Mouse (Mus musculus): ENCODE data around the gene Klhdc10. TPM values are rescaled to one million over a fixed set of nuclear protein-coding genes. Genes with fewer than 3 reads are reported as not detected.
"Not testable (repeated sequence)": the region's sequence is repeated elsewhere in the genome, so short reads cannot be mapped to it uniquely, and the experiment has no call there.

Klhdc10 gene
- polyA plus RNA-seq, 1 experiment from 2014 or later = 26.9 TPM

DNA sequence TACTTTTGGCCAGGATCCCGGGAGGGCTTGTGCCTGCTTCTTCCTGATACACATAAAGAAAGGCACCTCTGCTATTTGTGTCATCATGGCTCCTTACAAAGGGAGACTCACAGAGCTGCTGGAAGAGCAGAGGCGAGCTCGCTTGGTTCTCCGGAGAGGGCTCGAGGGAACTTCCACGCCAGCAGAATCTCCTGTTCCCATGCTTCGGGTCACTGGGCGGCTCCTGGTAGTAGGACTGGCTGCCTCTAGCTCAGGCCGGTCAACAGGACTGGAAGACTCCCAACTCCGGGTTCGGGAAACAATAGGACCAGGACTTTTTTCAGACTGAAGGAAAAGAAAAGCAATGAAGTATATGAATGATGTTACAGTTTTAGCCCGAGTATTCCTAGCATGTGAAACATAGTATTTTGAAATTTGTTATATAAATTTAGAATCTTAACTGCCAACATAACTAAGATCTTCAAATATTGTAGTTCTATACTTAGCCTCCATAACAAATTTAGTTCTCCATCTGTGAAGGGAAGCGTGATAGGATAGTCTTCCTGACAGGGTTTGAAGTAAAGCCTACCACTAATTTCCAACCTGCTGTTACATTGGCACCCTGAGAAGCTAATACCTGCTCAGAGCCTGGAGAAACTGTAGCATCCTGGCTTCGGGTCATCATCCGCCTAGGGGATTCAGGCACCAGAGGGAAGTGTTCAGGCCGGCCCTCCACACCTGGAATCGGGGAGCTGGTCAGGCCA, 28.9 kb upstream of the Klhdc10 start:
- no peak overlapping the region for H3K27ac ChIP-seq
- ATAC-seq = no peak
- no peak overlapping the region for H3K4me3 ChIP-seq
- H3K36me3 ChIP-seq (ENCODE audit: poor library complexity, severe bottlenecking) = peaks cover 94% of the 10 kb centered on the region
- no peaks in the 10 kb centered on the region for H3K9me3 ChIP-seq (replicated peaks)
- H3K9ac ChIP-seq = no peak overlapping the region
- 93% methylated on average over 17 of the region's 17 CpGs for WGBS
- no peak overlapping the region for H3K4me2 ChIP-seq
- peaks cover 10% of the 10 kb centered on the region for H3K4me1 ChIP-seq
- H3K27me3 ChIP-seq = no peaks in the 10 kb centered on the region

GRCm38 (mm10) chr6:30374731-30375510, 26.7 kb upstream of the Klhdc10 start:
- Histone ChIP-seq H3K9ac (no peak overlapping the region), H3K27ac (no peak overlapping the region), H3K27me3 (no peaks in the 10 kb centered on the region), H3K36me3 (ENCODE audit: poor library complexity, severe bottlenecking) (peaks cover 89% of the 10 kb centered on the region), H3K4me2 (no peak overlapping the region), H3K4me1 (peaks cover 10% of the 10 kb centered on the region), H3K4me3 (no peak overlapping the region), H3K9me3 (replicated peaks) (no peaks in the 10 kb centered on the region)
- no peak for ATAC-seq
- 87% methylated on average over 16 of the region's 16 CpGs for WGBS

- Histone ChIP-seq H3K27me3 (no peaks in the 10 kb centered on the region), H3K36me3 (ENCODE audit: poor library complexity, severe bottlenecking) (peaks cover 89% of the 10 kb centered on the region), H3K9ac (no peak overlapping the region), H3K4me3 (no peak overlapping the region), H3K27ac (no peak overlapping the region), H3K4me1 (peaks cover 10% of the 10 kb centered on the region), H3K9me3 (replicated peaks) (no peaks in the 10 kb centered on the region), H3K4me2 (no peak overlapping the region)
- WGBS = 97% methylated on average over 1 of the region's 1 CpGs
- ATAC-seq = no peak
Measured at GRCm38 (mm10) chr6:30375791-30376190, 25.9 kb upstream of the Klhdc10 start.

- peaks cover 87% of the 10 kb centered on the region for H3K36me3 ChIP-seq (ENCODE audit: poor library complexity, severe bottlenecking)
- 67% methylated on average over 3 of the region's 3 CpGs for WGBS
- no peak overlapping the region for H3K4me3 ChIP-seq
- no peak overlapping the region for H3K27ac ChIP-seq
- no peak overlapping the region for H3K4me2 ChIP-seq
- no peaks in the 10 kb centered on the region for H3K27me3 ChIP-seq
- H3K9ac ChIP-seq = no peak overlapping the region
- H3K4me1 ChIP-seq = no peaks in the 10 kb centered on the region
- H3K9me3 ChIP-seq (replicated peaks) = no peaks in the 10 kb centered on the region
- ATAC-seq = no peak
Measured at GRCm38 (mm10) chr6:30381116-30381515, 20.6 kb upstream of the Klhdc10 start.

GRCm38 (mm10) chr6:30390271-30390670, 11.4 kb upstream of the Klhdc10 start:
- peak overlapping the region; percentile 81 for H3K4me3 ChIP-seq
- H3K4me1 ChIP-seq; H3K9me3 ChIP-seq (replicated peaks); H3K27me3 ChIP-seq; H3K27ac ChIP-seq: not testable (repeated sequence)
- H3K9ac ChIP-seq = peak overlapping the region; percentile 78
- WGBS = 33% methylated on average over 4 of the region's 4 CpGs
- peak; percentile 3; the same call in 1 of the 2 replicates for ATAC-seq
- peaks cover 23% of the 10 kb centered on the region for H3K36me3 ChIP-seq (ENCODE audit: poor library complexity, severe bottlenecking)
- H3K4me2 ChIP-seq = peak overlapping the region; percentile 57

DNA sequence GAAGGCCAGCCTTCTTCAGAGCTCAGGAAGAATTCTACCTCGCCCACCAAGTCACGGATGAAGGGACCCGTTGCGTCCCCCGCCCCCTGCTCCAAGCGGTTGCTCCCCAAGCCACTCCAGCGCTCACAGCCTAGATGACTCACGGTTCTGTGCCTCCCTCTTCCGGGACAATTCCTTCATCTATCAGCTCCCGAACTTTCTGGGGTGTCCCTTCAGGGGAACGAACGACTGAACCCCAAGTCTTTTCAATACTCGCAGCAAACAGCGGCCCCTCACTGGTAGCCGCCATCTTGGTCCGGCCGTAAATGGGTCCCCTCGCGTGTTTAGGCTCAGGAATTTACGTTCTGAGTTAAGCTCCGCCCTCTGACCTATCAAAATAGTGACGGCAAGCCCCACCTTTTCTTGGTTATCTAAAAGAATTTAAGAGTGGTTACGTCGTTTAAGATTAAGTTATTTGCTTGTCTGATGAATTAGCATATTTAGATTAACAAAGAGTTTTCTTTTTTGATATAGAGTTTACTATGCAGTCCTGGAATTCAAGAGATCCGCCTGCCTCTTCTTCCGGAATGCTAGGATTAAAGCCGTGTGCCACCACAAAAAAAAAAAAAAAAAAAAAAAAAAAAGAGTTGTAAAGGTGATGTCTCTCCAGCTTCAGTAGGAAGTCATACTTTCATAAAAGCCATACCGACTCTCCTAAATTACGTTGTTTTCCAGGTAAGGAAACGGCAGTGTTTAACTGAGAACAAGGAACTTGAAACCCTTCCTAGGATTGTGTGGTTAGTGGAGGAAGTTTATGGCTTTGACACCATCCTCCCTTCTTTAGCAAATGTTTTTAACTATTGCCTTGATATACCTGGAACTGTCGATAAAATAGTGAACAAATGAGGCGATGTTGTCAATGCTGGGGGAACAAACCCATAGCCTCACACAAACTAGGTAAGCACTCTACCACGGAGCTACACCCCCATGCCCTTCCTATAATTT, 10.7 kb upstream of the Klhdc10 start, which contains the start of gene Zc3hc1:
Zc3hc1 (minus strand) TSS at position 315 of the 984 bp plus-strand sequence.
- Histone ChIP-seq H3K27me3 (no peaks in the 10 kb centered on the region), H3K36me3 (ENCODE audit: poor library complexity, severe bottlenecking) (peaks cover 16% of the 10 kb centered on the region), H3K4me1 (peaks cover 6% of the 10 kb centered on the region; the same call in 1 of the 2 replicates), H3K9ac (peak within 1 kb of the TSS; percentile 78), H3K9me3 (replicated peaks) (no peaks in the 10 kb centered on the region), H3K27ac (peak within 1 kb of the TSS; percentile 51; the same call in 1 of the 2 replicates), H3K4me3 (peak within 1 kb of the TSS; percentile 81), H3K4me2 (peak within 1 kb of the TSS; percentile 57)
- peak; percentile 89 for ATAC-seq
- 18% methylated on average over 33 of the region's 33 CpGs for WGBS

- ATAC-seq = no peak
- Histone ChIP-seq H3K9ac (no peak overlapping the region), H3K27ac (no peak overlapping the region), H3K9me3 (replicated peaks) (no peaks in the 10 kb centered on the region), H3K4me1 (peaks cover 6% of the 10 kb centered on the region; the same call in 1 of the 2 replicates), H3K27me3 (no peaks in the 10 kb centered on the region), H3K4me3 (no peak overlapping the region), H3K36me3 (ENCODE audit: poor library complexity, severe bottlenecking) (peaks cover 6% of the 10 kb centered on the region), H3K4me2 (no peak overlapping the region)
- WGBS = 89% methylated on average over 7 of the region's 7 CpGs
Measured at GRCm38 (mm10) chr6:30391996-30392395, 9.7 kb upstream of the Klhdc10 start.

GRCm38 (mm10) chr6:30400146-30400545, 1.5 kb upstream of the Klhdc10 start:
- H3K9me3 ChIP-seq (replicated peaks) = no peaks in the 10 kb centered on the region
- peak overlapping the region; percentile 55; the same call in 1 of the 2 replicates for H3K4me2 ChIP-seq
- H3K4me3 ChIP-seq = no peak overlapping the region
- ATAC-seq = no peak
- H3K4me1 ChIP-seq = peaks cover 22% of the 10 kb centered on the region; the same call in 1 of the 2 replicates
- H3K9ac ChIP-seq = no peak overlapping the region
- H3K27me3 ChIP-seq = no peaks in the 10 kb centered on the region
- H3K27ac ChIP-seq = peak overlapping the region; percentile 98
- H3K36me3 ChIP-seq (ENCODE audit: poor library complexity, severe bottlenecking) = no peaks in the 10 kb centered on the region
- 85% methylated on average over 5 of the region's 5 CpGs for WGBS

DNA sequence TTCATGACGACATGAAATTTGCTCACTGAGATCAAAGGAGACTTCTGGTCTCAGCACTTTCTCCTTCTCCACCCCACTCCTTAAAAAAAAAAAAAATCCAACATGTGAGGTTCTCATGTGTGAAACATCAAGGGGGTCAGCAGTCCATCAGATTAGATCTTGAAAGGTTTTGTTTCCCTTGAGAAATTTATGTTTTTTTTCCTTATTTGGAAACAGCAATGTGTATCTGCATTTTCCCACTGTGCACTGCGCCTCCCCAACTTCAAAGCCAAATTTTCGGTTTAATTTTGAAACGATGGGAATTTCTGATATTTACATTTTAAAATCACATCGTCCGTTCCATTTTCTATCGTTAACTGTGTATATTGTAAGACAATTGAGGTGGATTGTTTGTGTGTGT, 952 bp upstream of the Klhdc10 start:
- Histone ChIP-seq H3K4me3 (peak overlapping the region; percentile 99), H3K4me2 (peak overlapping the region; percentile 55), H3K27me3 (no peaks in the 10 kb centered on the region), H3K9me3 (replicated peaks) (no peaks in the 10 kb centered on the region), H3K4me1 (peaks cover 22% of the 10 kb centered on the region; the same call in 1 of the 2 replicates), H3K36me3 (ENCODE audit: poor library complexity, severe bottlenecking) (no peaks in the 10 kb centered on the region), H3K9ac (peak overlapping the region; percentile 74), H3K27ac (peak overlapping the region; percentile 98)
- ATAC-seq = no peak
- 7% methylated on average over 7 of the region's 7 CpGs for WGBS

GRCm38 (mm10) chr6:30402091-30402491, 423 bp downstream of the Klhdc10 start:
- H3K9ac ChIP-seq = peak overlapping the region; percentile 98
- peak overlapping the region; percentile 71 for H3K4me2 ChIP-seq
- H3K27me3 ChIP-seq = no peaks in the 10 kb centered on the region
- peak overlapping the region; percentile 99 for H3K4me3 ChIP-seq
- peaks cover 22% of the 10 kb centered on the region; the same call in 1 of the 2 replicates for H3K4me1 ChIP-seq
- H3K27ac ChIP-seq = peak overlapping the region; percentile 91
- no peaks in the 10 kb centered on the region for H3K36me3 ChIP-seq (ENCODE audit: poor library complexity, severe bottlenecking)
- H3K9me3 ChIP-seq (replicated peaks) = no peaks in the 10 kb centered on the region
- under 1% methylated on average over 29 of the region's 29 CpGs for WGBS
- ATAC-seq = peak; percentile 0; the same call in 1 of the 2 replicates

DNA sequence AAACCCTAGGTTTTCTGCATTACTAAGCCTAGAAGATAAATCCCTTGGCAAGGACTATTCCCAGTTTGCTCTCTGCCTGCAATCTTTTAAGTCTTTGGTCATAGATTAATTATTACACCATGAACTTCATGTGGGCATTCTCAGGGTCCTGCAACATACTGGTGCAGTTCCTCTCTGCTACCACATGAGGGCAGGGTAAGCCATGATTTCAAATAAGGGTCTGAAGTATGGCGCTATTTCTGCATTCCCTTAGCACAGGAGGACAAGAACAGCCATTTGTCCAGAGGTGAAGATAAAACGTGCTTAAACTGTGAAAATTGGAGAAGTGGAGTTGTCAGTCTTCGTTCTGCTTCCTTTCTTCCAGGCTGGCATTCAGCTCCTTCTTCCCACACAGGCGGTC, 1.8 kb downstream of the Klhdc10 start:
- Histone ChIP-seq H3K4me2 (peak overlapping the region; percentile 57), H3K9ac (peak overlapping the region; percentile 60; the same call in 1 of the 2 replicates), H3K27ac (no peak overlapping the region), H3K4me3 (peak overlapping the region; percentile 27), H3K27me3 (no peaks in the 10 kb centered on the region), H3K9me3 (replicated peaks) (no peaks in the 10 kb centered on the region), H3K4me1 (peaks cover 22% of the 10 kb centered on the region; the same call in 1 of the 2 replicates), H3K36me3 (ENCODE audit: poor library complexity, severe bottlenecking) (no peaks in the 10 kb centered on the region)
- 16% methylated on average over 4 of the region's 4 CpGs for WGBS
- no peak for ATAC-seq
